Mouse (Mus musculus): Measurements from ENCODE around the gene Serinc1.

Gene Serinc1

DNA sequence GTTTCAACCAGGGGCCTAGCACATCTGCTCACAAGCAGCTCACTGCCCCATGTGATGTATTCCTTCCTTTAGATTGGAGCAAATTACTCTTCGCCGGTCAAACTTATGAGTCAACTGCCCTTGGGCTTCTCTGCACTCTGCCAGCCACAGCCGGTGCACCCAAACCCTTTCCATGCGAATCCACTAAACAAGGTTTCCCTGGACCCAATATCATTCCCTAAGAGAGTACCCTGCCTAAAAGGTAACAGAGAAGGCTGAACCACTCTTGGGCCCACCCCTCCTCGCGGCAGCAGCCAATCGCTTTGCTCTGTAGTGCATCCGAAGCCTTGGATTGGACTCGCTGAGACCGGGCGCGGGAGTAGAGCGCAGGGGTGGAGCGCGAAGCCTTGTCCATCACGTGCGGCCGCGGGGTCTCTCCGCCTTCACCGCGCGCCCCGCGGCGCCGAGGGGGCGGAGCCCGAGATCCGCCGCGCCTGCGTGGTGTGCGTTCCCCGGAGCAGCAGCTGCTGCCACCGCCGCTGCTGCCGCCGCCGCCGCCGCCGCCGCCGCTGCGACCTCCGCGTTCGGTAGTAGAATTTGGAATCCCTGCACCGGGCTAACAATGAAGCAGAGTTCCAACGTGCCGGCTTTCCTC is 46.3 kb downstream of the Serinc1 start, which contains the start of gene Hsf2:
Hsf2 (plus strand) TSS at position 478 of the 634 bp plus-strand sequence.
- in situ Hi-C loops (cut with MboI; ENCODE audit: low sequenced_read_pairs), result no loop called here

DNA sequence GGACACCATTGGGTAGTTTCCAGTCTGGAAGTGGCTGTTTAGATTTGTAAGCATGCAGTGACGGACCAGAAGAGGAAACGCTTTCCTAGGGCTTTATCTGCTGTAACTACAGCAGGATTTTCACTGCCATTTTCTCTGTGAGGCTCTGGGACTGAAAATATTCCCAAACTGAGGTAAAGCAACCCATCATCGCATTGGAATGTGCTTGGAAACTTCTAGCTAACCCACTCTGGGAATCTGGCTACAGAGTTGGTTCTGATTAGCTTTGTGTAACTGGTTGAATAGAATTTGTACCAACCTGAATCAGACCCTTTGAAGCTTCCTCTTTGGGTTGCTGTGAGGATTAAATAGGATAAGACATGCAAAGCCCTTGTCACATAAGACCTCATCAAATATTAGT is 47.6 kb downstream of the Serinc1 start:
- in situ Hi-C loops (cut with MboI; ENCODE audit: low sequenced_read_pairs), result no loop called here

DNA sequence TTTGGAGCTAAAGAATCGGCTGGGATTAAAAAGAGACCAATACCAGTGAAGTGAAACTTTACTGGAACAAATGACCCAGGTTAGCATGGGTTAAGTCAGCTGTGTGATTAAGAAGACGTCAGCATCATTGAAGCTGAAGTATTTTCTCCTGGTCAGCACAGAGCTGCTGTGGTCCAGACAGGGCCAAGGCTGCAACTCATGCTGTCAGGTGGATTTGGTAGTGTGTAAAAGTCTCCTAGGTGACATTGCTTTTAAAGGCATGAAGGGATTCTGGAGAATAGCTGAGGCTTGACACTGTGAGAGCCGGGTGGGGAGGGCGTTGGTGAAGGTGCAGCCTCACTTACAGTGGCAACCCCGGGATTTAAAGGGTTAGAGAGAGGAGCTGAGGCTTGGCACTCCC is 50.6 kb downstream of the Serinc1 start:
- in situ Hi-C loops (cut with MboI; ENCODE audit: low sequenced_read_pairs), result no loop called here

DNA sequence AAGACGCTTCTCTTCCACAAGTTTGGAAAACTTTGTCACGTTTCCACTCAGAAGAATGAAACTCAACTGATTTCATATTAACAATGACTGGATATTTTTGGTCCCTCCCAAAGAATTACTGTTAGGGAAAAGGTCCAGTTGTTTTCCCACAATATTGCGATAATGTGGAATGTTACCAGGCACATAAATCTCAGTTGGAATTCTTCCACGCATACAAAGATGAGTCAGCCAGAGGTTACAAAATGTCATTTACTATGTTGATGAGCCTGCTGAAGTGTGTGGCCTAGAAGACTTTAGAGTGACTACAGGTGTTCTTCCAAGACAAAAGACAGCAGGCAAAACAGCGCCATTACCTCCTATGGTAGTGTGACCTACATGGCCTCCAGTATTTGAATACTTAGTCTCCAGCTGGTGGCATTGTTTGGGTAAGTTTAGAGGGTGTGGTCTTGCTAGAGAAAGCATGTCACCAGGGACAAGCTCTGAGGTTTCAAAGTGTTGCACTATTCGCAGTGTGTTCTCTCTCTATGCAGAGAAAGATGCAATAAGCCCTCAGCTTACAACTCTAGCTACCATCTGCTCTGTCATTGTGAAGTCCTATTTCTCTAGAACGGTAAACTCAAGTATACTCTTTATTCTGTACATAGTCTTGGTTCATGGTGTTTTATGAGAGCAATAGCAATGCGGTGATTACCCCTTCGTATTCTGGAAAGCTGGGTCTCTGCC is 55.0 kb downstream of the Serinc1 start:
- in situ Hi-C loops (cut with MboI; ENCODE audit: low sequenced_read_pairs), result no loop called here
